Mouse (Mus musculus) bone marrow macrophage, adult 2 months (primary cell): ENCODE data around the gene Shmt2. TPM values are rescaled to one million over a fixed set of nuclear protein-coding genes. Genes with fewer than 3 reads are reported as not detected.

ENCODE experiments used
- H3K27ac ChIP-seq: 2 replicates; pipeline ENCODE4 v1.5.1; 2012; ENCODE audit warnings: low read depth, low read length; ENCODE audit not compliant: insufficient read depth
- H3K4me1 ChIP-seq: 2 replicates; pipeline ENCODE4 v1.6.1; 2012; ENCODE audit warnings: low read length; ENCODE audit not compliant: control insufficient read depth, insufficient read depth
- H3K4me3 ChIP-seq: 2 replicates; pipeline ENCODE4 v1.5.1; 2012; ENCODE audit warnings: mild to moderate bottlenecking, low read length, moderate library complexity; ENCODE audit not compliant: insufficient read depth
- CTCF ChIP-seq: IDR thresholded peaks from 2 replicates; pipeline ENCODE4 v1.5.1; 2012; ENCODE audit warnings: low read depth, mild to moderate bottlenecking, low read length, moderate library complexity
- POLR2A ChIP-seq: IDR thresholded peaks from 2 replicates; pipeline ENCODE4 v1.6.1; 2012; ENCODE audit warnings: mild to moderate bottlenecking, low read depth, low read length, borderline replicate concordance
- polyA plus RNA-seq: library from polyadenylated mRNA; stranded (reverse); fragments of >200 nt; gene quantifications from 2 replicates; pipeline ENCODE4 v1.2.4, GENCODE M21; 2012; ENCODE audit not compliant: missing spikeins, insufficient read depth, insufficient read length

Gene Shmt2
- polyA plus RNA-seq, 1 experiment = 21.0 TPM

DNA sequence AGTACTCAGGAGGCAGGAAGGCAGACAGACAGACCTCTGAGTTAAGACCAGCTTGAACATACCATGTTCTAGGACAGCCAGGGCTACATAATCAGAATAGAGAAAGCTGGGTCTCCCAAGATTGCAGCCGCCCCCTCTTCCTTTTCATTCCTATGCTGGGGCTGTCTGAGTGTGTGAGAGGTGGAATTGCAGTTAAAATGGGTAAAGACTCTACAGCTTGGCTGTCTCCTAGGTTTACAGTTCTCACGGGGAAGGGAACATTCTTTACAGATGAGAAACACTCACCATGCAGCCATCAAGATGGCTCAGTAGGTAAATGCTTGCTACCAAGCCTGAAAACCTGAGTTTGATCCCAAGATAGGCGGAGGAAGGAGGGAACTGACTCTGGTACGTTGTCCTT, 22.2 kb downstream of the Shmt2 start:
- no peaks in the 10 kb centered on the region for H3K4me1 ChIP-seq
- no peak overlapping the region for H3K4me3 ChIP-seq
- H3K27ac ChIP-seq = no peak overlapping the region
- no peak for TF ChIP-seq POLR2A
- TF ChIP-seq CTCF = no peak

DNA sequence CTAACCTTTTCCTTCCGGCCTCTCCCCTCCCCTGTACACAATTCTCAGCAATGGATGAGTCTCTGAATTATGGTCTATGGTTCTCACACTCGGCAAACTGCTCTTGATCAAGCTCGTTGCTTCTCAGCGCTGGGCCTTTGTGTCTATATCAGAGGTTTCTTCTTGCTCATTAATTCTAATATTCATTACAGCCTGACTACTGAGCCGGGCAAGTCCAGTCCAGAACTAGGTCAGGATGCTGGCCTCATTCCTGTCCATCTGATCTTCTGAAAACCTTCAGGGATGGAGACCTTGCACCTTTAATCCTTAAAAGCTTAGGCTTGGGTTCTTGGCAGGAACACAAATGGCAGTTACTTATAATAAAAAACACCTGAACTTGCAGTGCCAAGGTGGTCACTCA, 22.7 kb downstream of the Shmt2 start:
- TF ChIP-seq POLR2A (no peak), CTCF (no peak)
- Histone ChIP-seq H3K4me1 (no peaks in the 10 kb centered on the region), H3K27ac (no peak overlapping the region), H3K4me3 (no peak overlapping the region)

DNA sequence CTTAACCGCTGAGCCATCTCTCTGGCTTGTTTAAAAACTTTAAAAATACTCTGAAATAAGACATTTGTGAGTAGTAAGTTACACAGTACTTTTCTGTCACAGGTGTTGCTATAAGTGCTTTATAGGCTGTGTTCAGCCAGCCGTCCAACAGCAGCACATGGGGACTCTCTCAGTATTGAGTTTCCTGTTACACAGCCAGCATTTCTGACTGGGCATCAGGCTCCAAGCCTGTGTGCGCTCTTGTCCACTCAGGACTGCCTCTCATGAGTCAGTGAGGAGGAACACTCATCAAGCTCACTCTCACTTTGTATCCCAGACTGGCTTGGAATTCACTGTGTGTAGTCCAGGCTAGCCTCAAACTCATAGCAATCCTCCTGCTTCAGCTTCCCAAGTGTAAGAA, 26.1 kb downstream of the Shmt2 start:
- TF ChIP-seq CTCF (no peak), POLR2A (no peak)
- no peak overlapping the region for H3K27ac ChIP-seq
- H3K4me1 ChIP-seq = no peaks in the 10 kb centered on the region
- H3K4me3 ChIP-seq = no peak overlapping the region

DNA sequence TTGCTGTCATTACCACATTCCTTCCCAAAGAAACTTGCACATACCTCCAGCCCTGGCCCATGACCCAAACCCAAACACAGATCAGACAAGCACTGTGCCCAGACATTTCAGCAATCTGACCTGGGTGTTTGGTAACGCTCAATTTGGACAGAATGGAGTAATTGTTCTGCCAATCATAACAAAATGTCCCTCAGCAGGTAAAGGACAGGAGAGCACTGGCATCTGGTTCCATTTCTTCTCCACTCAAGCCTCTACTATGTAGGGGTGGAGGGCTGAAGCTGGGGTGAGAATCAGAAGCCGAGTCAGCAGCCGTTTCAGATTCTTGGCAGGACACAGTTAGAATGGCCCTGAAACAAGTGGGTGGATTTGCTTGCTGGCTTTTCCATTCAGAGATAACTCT, 30.1 kb downstream of the Shmt2 start:
- Histone ChIP-seq H3K4me1 (no peaks in the 10 kb centered on the region), H3K27ac (no peak overlapping the region), H3K4me3 (no peak overlapping the region)
- TF ChIP-seq CTCF = no peak
- no peak for TF ChIP-seq POLR2A

DNA sequence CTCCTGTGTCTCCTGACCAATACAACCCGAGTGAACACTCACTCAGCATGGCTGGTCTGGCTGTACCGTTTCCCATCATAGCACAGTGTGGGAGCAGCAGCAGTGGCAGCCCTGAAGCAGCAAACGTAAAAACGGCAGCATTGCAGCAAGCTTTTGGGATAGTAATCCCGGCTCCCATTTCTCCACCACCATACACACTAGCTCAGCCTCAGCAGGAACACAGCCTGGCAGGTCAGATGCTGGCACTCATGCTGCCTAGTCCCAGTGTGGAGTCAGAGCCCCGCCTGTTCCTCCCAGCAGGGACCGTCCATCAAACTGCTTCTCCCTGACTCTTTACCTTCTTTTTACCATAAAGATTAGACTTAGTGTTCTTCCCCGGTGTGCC, 31.1 kb downstream of the Shmt2 start:
- Histone ChIP-seq H3K27ac (no peak overlapping the region), H3K4me3 (no peak overlapping the region), H3K4me1 (no peaks in the 10 kb centered on the region)
- TF ChIP-seq CTCF (no peak), POLR2A (no peak)

DNA sequence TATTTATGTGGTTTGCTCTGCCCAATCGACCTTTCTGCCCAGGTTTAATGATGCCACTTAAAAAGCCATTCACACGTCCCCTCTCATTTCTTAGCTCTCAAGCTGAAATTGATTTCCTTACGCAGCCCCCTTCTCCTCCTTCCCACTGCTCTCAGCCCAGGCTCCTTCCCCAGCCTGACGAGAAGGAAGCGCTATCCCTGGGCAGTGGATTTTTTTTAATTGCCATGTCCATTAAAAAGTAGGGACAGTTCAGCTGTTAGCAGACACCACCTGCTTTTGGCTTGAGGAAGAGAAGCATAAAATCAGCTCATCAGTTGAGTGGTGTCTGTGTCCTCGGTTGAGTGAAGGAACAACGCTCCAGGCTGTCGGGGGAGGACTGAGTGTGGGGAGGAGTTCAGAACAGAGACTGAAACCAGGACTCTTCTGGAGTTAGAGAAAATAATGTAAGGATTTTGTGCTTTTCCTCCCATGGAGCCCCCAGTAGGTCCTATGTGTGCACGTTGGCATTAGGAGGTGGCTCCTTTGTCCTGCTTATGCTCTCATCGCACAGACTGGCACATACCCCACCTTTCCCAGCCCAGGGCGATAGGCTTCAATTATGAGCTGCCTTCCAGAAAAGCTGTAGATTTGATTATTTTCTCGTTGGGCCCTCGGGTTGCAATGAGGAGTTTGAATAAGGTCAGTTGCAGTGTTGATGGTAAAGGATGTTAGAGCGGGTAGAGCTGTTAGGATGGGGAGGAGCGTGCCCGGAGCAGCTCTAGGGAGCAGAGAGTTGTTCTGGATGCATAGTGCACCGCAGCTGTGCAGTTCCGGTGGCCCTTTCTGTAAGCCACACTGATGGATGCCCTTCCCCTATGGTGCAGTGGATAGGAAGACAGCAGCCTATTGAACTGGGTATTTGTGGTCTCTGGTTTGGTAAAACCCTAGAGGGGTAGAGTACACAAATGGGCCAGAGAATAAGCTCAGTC, 31.8 kb downstream of the Shmt2 start:
- Histone ChIP-seq H3K4me3 (no peak overlapping the region), H3K27ac (no peak overlapping the region), H3K4me1 (peaks cover 2% of the 10 kb centered on the region)
- TF ChIP-seq POLR2A (no peak), CTCF (no peak)

DNA sequence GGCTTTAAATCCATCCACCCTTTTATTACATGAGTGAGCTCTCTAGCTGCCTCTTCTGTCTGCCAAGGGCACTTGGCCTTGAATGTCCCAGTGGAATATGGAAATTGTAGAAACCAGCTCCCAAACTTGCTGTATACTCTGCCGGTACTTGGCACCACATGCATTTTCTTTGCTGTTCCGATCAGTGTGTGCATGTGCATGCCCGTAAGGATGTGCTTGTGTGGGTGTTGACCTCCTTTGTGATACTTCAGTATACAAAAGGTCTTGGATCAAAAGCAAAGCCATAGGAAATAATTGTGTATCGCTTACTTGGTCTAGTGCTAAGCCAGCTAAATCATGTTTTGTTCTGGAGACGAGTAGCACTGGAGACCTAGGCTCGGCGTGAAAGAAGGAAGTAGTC, 33.4 kb downstream of the Shmt2 start:
- Histone ChIP-seq H3K4me3 (no peak overlapping the region), H3K4me1 (peaks cover 18% of the 10 kb centered on the region), H3K27ac (no peak overlapping the region)
- TF ChIP-seq POLR2A (no peak), CTCF (no peak)

DNA sequence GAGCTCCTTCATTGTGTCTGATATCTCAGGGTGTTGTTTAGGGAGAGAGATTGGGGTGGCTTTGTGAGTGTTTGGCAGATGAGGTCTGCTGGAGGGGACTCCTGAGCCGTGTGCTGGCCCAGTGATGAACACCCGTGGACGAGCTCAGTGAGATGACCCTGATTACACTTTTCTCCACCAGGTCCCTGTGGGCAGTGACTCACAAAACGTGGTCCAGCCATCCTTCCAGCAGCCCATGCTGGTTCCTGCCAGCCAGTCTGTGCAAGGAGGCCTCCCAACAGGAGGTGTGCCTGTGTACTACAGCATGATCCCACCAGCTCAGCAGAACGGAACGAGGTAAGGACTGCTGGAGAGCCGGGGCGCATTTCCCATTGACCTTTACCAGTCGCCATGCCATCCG, 37.0 kb downstream of the Shmt2 start:
- H3K27ac ChIP-seq = peak overlapping the region; percentile 49

DNA sequence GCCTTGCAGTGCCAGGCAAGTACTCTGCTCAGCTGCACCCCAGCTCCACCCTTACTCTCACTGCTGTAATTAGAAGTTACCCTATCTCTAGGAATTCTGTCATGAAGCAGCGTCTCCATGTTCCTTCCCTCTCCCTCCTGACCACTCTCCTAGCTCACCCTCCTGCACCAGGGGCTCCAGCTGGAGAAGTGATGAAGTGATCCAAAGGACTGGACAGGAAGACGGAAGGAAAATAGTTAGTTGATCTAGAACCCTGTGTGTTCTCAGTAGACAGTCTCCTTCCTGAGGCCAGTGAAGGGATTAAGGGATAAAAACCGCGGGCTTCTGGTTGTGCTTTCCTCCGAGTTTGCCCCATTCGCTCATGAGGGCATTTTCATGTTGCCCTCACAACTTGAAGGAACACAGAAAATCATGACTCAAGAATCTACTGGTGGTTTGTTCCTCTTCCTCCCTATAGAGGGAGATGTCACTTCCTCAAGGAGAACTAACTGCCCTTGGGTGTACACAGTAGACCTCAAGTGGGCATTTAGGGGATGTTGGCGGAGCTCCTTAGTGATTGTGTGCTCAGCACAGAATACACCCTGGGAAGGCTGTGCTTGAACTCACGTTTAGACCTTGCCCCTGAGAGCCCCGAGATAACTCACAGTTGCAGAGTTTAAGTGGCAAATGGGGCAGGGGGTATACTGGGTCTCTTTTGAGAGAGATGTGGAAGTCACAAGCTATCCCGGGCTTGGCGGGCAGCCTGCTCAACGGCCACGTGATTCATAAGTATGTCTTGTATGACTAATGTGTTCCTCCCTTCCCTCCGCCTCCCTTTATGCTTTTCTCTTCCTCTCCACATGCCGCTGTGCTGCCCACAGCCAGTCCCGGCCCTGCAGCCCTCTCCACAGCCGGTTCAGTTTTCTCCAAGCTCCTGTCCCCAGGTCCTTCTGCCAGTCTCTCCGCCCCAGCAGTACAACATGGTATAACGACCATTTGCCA, 41.1 kb downstream of the Shmt2 start:
- peak overlapping the region; percentile 52 for H3K4me3 ChIP-seq
- H3K27ac ChIP-seq = peak overlapping the region; percentile 96
- peaks cover 40% of the 10 kb centered on the region for H3K4me1 ChIP-seq
- TF ChIP-seq CTCF (no peak), POLR2A (no peak)

More for the DNA sequence above, 37.0 kb downstream of the Shmt2 start:
- no peak for TF ChIP-seq CTCF
- TF ChIP-seq POLR2A = no peak
- Histone ChIP-seq H3K4me3 (no peak overlapping the region), H3K4me1 (peaks cover 38% of the 10 kb centered on the region)

DNA sequence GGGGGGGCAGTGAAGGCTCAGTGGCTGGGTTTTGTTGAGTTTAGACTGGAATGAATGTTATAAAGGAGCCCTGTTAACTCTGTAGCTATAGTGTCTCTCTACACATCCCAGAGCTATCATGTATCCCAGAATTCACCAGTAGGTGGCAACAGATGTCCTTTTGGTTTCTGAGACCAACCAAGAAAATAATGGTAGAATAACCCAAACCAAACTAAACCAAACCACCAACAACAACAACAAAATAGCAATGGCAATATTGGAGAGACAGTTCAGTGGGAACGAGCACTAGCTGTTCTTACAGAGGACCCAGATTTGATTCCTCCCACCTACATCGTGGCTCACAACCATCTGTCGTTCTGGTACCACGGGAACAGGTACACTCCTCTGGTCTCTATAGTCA, 43.1 kb downstream of the Shmt2 start:
- Histone ChIP-seq H3K4me3 (no peak overlapping the region), H3K27ac (no peak overlapping the region), H3K4me1 (peaks cover 25% of the 10 kb centered on the region)
- TF ChIP-seq POLR2A = no peak
- no peak for TF ChIP-seq CTCF
